Mouse (Mus musculus) brain, adult 10 weeks (tissue): ENCODE measurements around the gene Gm11111. TPM values are rescaled to one million over a fixed set of nuclear protein-coding genes. Genes with fewer than 3 reads are reported as not detected.

Experiments used
- polyA plus RNA-seq: library from polyadenylated mRNA; stranded (reverse); fragments of 350-450 nt; fragmentation: Illumina TruSeq; extraction: RNeasy Lipid Tissue Mini Kit (QIAGEN cat#74804); gene quantifications from one replicate; pipeline ENCODE4 v1.2.3, GENCODE M21; 2015; ENCODE audit warnings: low read depth, low replicate concordance

The Gm11111 gene
- not detected for polyA plus RNA-seq

GRCm38 (mm10) chr5:98552395-98552794 lies at the start of gene Gm11111:
Gene Gm11111, plus strand, starts transcription at chr5:98552695.

Other genes starting within 250 kb of the Gm11111 start
- gene Cfap299, start 223.4 kb upstream of the Gm11111 start, polyA plus RNA-seq, result 1.6 TPM